Mouse (Mus musculus): ENCODE data around the gene Fpr2. TPM values are rescaled to one million over a fixed set of nuclear protein-coding genes. Genes with fewer than 3 reads are reported as not detected.
"Not testable (repeated sequence)": the region's sequence is repeated elsewhere in the genome, so short reads cannot be mapped to it uniquely, and the experiment has no call there.

Gene Fpr2
- total RNA-seq (2015) (12.1 and 17.4 TPM in 2 replicates), total RNA-seq (2017) (3.3 and 4.9 TPM in 2 replicates)

GRCm38 (mm10) chr17:17887774-17888248, at the start of gene Fpr2, which contains the start of gene Fpr3:
TSS of gene Fpr2 (plus strand) at chr17:17887824.
TSS of gene Fpr3 (plus strand) at chr17:17887852.
- ATAC-seq (replicated peaks; ENCODE audit: poor library complexity) = 0 out of 2 replicates have a peak, but pooled peaks have one; percentile 8

GRCm38 (mm10) chr17:17837919-17838701, 49.5 kb upstream of the Fpr2 start:
- ATAC-seq (replicated peaks; ENCODE audit: poor library complexity) = peak; percentile 93

DNA sequence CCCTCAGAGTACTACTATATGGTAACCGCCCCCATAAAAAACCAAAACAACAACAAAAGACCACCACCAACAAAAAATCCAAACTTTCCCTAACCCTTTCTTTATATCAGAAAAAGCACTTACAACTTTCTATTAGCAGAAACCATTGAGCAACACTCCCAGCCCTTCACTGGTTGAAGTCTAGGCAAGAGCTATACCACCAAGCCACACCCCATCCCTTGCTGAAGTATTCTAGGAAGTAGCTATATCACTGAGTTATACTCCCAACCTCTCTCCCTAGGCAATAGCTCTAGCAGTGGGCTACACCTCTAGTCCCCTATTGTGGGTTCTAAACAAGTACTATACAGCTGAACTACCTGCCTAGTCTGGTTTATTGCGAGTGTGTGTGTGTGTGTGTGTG, 48.3 kb upstream of the Fpr2 start:
- no peak for ATAC-seq (replicated peaks; ENCODE audit: poor library complexity)

- ATAC-seq (replicated peaks; ENCODE audit: poor library complexity) = no peak
Measured at GRCm38 (mm10) chr17:17840796-17841195, 46.8 kb upstream of the Fpr2 start.

- ATAC-seq (replicated peaks; ENCODE audit: poor library complexity) = no peak
Measured at GRCm38 (mm10) chr17:17843534-17844261, 43.9 kb upstream of the Fpr2 start.

GRCm38 (mm10) chr17:17844606-17845005, 43.0 kb upstream of the Fpr2 start:
- ATAC-seq (replicated peaks; ENCODE audit: poor library complexity) = not testable (repeated sequence)

DNA sequence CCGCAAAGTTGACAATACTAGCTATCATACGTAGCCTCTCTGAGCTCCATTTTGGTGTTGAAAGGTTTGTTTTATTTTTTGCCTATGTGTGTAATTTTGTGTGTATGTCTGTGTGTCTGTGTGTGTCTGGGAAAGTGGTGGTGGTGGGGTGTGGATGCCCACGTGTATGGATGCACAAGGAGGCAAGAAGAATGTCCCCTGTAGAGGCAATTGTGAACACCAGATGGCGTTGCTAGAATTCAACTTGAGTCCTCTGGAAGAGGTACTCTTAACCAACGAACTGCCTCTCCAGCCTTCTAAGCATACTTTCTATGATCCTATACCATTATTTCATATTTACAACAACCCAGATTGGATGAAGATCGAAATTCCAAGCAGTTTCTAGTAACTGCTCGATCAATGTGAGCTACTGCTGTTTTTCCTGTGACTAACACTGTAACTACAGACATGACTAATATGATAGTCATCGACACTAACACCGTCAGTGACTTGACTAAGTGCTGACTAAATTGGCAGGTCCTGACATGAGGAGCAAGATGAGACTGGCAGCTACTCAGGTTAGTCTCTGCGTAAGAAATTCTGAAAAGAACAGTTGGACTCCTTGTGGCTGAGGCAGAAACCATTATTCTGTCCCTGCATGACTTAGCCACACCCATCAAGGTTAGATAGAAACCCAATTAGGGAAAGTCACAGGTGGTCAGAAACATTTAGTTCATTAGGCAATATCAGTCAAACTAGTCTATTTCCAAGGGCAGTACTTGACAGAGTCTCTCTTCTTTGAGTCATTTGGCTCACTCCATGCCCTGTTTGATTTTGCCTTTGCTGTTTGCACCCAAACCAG, 42.2 kb upstream of the Fpr2 start:
- peak; percentile 67 for ATAC-seq (replicated peaks; ENCODE audit: poor library complexity)

DNA sequence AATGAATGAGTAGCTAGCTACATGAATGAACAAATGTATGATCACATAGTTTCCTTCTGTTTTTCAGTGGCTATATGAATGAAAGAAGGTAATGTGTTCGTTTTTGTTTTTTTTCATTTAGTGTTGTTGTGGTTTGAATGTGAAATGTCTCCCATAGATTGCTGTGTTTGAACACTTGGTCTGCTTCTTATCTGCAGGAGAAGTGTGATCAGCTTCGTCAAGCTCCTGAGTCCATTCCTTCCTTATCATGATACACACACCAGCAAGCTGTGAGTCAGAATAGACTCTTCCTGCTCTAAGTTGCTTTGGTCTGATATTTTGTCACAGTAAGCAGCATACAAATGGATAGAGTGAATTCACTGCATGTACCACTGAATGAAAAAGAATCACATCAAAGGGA, 38.6 kb upstream of the Fpr2 start:
- peak; percentile 81 for ATAC-seq (replicated peaks; ENCODE audit: poor library complexity)

- ATAC-seq (replicated peaks; ENCODE audit: poor library complexity) = no peak
Measured at GRCm38 (mm10) chr17:17849906-17850712, 37.5 kb upstream of the Fpr2 start.

- ATAC-seq (replicated peaks; ENCODE audit: poor library complexity) = no peak
Measured at GRCm38 (mm10) chr17:17855064-17855838, 32.4 kb upstream of the Fpr2 start, which contains the start of gene Has1. TSS of gene Has1 (minus strand) at chr17:17855205.

DNA sequence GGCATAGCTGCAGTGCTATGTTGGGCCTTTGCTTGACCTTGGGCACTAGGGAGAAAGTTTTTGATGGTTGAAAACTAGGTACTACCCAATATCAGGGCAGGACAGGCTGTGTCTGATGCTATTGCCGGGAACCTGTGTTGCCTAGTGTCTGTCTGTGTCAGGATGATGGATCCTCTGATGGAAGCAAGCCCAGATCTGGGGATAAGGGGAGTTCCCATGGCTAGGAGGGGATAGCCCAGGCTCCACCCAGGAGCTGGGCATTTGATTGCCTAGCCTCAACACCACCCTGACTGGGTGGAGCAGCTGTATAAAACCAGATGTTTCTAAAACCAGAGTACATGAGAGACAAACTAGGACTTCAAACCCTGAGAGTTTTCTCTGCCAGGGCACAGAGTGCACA, 31.0 kb upstream of the Fpr2 start:
- ATAC-seq (replicated peaks; ENCODE audit: poor library complexity) = no peak

DNA sequence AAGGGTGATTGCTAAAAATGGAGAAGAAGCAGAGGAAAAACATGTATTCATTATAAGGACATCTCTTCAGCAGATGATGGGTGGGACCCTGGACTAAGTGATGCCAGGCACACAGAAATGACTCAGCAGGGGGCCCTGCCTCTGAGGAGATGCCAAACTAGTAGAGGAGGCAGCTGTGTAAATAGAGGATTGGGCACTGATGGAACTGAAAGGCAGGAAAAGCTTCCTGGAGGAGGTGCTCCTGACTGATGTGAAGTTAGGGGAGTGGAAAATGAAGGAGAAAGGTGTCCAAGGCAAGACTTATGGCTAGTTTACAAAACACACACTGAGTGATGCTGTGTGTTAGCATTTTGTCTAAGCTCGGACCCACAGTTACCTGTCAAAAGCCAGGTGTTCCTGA, 30.2 kb upstream of the Fpr2 start:
- no peak for ATAC-seq (replicated peaks; ENCODE audit: poor library complexity)

GRCm38 (mm10) chr17:17860110-17860509, 27.5 kb upstream of the Fpr2 start:
- peak; percentile 88 for ATAC-seq (replicated peaks; ENCODE audit: poor library complexity)

GRCm38 (mm10) chr17:17862360-17862759, 25.3 kb upstream of the Fpr2 start:
- ATAC-seq (replicated peaks; ENCODE audit: poor library complexity) = no peak

GRCm38 (mm10) chr17:17865168-17865567, 22.5 kb upstream of the Fpr2 start:
- peak; percentile 91 for ATAC-seq (replicated peaks; ENCODE audit: poor library complexity)

DNA sequence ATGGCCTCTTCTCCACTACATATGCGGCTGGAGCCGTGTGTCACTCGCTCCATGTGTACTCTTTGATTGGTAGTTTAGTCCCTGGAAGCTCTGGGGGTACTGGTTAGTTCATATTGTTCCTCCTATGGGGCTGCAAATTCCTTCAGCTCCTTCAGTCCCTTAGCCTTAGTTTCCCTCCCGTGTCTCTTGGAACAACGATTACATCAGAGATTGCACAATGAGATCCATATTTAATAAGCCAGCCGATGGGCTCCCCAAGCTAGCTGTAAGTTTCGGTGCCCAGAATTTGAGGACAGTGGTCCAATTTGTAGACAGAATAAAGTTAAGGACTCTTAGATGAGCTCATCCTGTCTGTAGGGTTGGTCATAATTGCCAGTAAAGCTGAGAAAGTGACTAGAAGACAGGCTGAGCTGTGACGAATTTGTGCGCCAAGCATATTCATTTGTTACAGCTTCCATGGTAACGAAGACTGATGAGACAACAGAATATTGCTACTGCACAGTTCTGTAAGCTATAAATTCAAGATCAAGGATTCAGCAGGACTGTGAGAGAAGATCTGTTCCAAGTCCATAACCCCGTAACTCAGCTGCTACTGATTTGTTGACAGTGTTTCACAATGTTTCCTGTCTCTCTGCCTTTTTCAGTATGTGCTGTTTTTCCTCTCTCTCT, 20.7 kb upstream of the Fpr2 start:
- no peak for ATAC-seq (replicated peaks; ENCODE audit: poor library complexity)

GRCm38 (mm10) chr17:17870892-17871550, 16.6 kb upstream of the Fpr2 start:
- ATAC-seq (replicated peaks; ENCODE audit: poor library complexity) = peak; percentile 38

DNA sequence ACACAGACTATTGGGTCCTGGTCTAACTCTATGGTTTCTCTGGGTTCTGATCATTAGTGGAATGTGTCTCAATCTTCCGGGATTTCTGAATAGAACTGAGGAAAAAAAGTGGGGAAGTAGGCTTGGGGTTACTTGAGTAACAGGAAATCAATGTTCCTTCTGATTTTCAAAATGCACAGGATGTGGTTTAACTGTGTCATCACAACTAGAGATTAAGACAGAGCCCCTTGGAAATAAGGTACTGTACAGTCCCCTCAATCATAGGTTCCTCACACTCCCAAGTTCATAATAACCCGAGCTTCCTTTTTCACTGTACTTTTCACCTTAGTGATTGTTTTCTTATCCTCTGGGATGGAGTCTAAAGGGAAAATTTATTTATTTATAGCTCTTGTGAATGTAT, 15.9 kb upstream of the Fpr2 start:
- ATAC-seq (replicated peaks; ENCODE audit: poor library complexity) = peak; percentile 87
